Mouse (Mus musculus) heart, postnatal 0 days (tissue): ENCODE data around the gene Ace2.

ENCODE experiments used
- CTCF ChIP-seq: IDR thresholded peaks from 2 replicates; pipeline ENCODE4 v1.5.1; 2016; ENCODE audit warnings: antibody characterized with exemption, control low read depth, low read depth
- EP300 ChIP-seq: IDR thresholded peaks from 2 replicates; pipeline ENCODE4 v1.6.1; 2016; ENCODE audit warnings: antibody characterized with exemption, low read depth

DNA sequence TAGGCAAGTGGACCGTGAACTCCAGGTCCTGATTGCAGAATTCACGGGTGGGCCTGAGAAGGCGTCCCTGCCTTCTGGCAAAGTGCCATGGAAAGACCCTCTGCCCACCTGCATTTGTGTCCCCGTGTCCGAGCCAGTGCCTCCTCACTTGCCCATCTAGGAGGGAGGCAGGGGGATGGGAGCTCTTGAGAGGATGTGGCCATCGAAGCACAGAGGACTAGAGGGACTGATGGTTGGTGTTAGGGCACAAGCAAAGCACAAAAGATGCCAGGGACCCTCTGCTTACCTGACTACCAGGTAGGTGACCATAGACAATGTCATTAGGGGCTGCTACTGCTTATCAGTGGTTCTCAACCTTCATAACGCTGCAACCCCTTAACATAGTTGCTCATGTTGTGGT lies 36.9 kb upstream of the Ace2 start:
- TF ChIP-seq CTCF = no peak
- no peak for TF ChIP-seq EP300
